Mouse (Mus musculus): Measurements from ENCODE around the gene Rnf103. TPM values are rescaled to one million over a fixed set of nuclear protein-coding genes. Genes with fewer than 3 reads are reported as not detected.

Rnf103 gene
- polyA plus RNA-seq, 1 experiment from 2014 or later = 13.7 TPM

DNA sequence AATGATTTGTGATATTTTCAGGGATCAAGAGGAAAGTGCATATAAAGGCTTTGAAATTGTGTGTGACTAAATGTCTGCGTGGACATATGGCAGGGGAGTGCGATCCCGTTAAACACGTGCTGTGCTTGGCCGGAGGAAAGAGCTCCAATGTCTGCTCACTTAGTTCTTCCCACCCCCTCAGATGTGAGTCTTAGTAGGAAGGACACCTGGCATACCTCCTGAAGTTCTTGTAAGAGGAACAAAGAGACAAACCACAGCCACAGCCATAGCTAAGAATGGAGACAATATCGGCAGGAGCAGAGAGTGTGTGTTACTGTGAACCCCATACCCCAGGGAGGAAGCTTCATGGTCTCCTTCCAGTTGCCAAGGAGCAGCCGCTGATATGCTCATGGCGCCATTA lies 36.5 kb downstream of the Rnf103 start:
- H3K36me3 ChIP-seq (ENCODE audit: control insufficient read depth, insufficient read depth, low read length) = no peaks in the 10 kb centered on the region
- H3K9me3 ChIP-seq (ENCODE audit: control insufficient read depth, low read length) = no peaks in the 10 kb centered on the region
- ATAC-seq (ENCODE audit: insufficient number of reproducible peaks, low FRiP score, low TSS enrichment, low read depth) (no peak), DNase-seq (ENCODE audit: low spot score) (no peak)
- no peak overlapping the region for H3K4me2 ChIP-seq (ENCODE audit: low read depth, severe bottlenecking)
- no peaks in the 10 kb centered on the region for H3K27me3 ChIP-seq (ENCODE audit: control insufficient read depth, insufficient read depth, low read length)
- H3K27ac ChIP-seq (replicated peaks; ENCODE audit: low read depth, low read length) = no peak overlapping the region
- H3K9ac ChIP-seq (ENCODE audit: low read length) = no peak overlapping the region
- no peak overlapping the region for H3K4me3 ChIP-seq (ENCODE audit: low read depth, low read length)
- no peaks in the 10 kb centered on the region for H3K4me1 ChIP-seq (ENCODE audit: control insufficient read depth, insufficient read depth, low read length)
- 78% methylated on average over 8 of the region's 8 CpGs for whole genome bisulfite sequencing

DNA sequence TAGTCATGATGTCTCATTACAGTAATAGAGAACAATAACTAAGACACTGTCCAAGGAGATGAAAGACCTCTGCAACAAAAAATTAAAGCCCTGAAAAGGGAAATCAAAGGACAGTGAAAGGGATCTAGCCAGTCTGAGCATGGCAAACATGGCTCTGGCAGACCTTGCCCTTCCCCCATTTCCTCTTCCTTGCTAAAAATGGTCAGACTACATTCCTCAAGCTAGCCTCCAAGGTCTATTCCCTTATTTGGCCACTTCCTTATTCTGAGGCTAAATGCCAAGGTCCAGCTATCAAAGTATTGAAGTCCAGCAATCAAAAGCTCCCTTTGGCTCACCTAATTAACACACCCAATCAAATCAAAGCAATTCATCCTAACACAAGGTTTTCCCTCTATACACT lies 43.6 kb downstream of the Rnf103 start:
- DNase-seq (ENCODE audit: low spot score) (no peak), ATAC-seq (ENCODE audit: insufficient number of reproducible peaks, low FRiP score, low TSS enrichment, low read depth) (no peak)
- Histone ChIP-seq H3K27ac (replicated peaks; ENCODE audit: low read depth, low read length) (no peak overlapping the region), H3K4me3 (ENCODE audit: low read depth, low read length) (no peak overlapping the region), H3K9me3 (ENCODE audit: control insufficient read depth, low read length) (no peaks in the 10 kb centered on the region), H3K36me3 (ENCODE audit: control insufficient read depth, insufficient read depth, low read length) (no peaks in the 10 kb centered on the region), H3K27me3 (ENCODE audit: control insufficient read depth, insufficient read depth, low read length) (no peaks in the 10 kb centered on the region), H3K4me1 (ENCODE audit: control insufficient read depth, insufficient read depth, low read length) (no peaks in the 10 kb centered on the region), H3K9ac (ENCODE audit: low read length) (no peak overlapping the region), H3K4me2 (ENCODE audit: low read depth, severe bottlenecking) (no peak overlapping the region)

DNA sequence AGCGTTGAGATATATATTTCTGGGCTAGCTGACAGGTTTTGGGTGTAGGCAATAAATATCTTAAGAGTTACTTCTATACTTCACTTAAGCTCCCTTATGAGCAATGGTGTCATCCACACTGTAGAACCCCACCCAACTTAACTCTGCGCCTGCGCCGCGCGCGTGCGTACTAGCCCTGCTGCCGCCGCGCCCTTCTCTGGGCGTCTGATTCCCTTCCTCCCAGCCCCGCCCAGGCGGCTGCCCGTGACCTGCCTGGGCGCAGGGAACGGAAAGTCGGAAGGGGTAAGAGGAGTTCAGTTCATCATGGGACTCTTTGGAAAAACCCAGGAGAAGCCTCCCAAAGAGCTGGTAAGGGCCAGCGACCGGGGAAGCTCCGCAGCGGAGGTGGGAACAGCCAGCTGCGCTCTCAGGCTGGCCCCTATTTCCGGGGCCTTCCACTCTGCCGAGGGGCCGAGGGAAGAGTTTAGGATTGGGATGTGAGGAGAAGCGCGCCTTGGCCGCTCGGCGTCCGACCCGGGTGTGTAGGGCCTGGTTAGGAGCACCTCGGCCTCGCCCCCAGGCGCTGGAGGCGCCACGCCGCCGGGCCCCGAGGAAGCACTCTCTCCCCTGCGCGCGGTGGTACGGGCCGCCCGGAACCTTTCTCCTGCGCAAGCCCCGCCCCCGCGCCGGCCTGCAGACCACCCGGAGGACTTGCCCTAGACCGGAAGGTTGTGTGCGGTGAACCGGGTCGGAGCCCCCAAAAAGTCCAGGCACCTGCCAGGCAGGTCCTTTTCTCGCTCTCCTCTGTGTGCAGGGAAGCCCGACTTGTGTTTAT lies 50.2 kb downstream of the Rnf103 start, which contains the start of gene Chmp3:
Gene Chmp3, plus strand, starts transcription at position 112 of the 814 bp plus-strand sequence.
- H3K9ac ChIP-seq (ENCODE audit: low read length) = peak within 1 kb of the TSS; percentile 94
- no peaks in the 10 kb centered on the region for H3K4me1 ChIP-seq (ENCODE audit: control insufficient read depth, insufficient read depth, low read length)
- peak within 1 kb of the TSS; percentile 95 for H3K27ac ChIP-seq (replicated peaks; ENCODE audit: low read depth, low read length)
- H3K9me3 ChIP-seq (ENCODE audit: control insufficient read depth, low read length) = no peaks in the 10 kb centered on the region
- peak within 1 kb of the TSS; percentile 69 for H3K4me3 ChIP-seq (ENCODE audit: low read depth, low read length)
- H3K27me3 ChIP-seq (ENCODE audit: control insufficient read depth, insufficient read depth, low read length) = no peaks in the 10 kb centered on the region
- no peaks in the 10 kb centered on the region for H3K36me3 ChIP-seq (ENCODE audit: control insufficient read depth, insufficient read depth, low read length)
- DNase-seq (ENCODE audit: low spot score) = peak; percentile 92
- peak within 1 kb of the TSS; percentile 39 for H3K4me2 ChIP-seq (ENCODE audit: low read depth, severe bottlenecking)
- peak; percentile 97 for ATAC-seq (ENCODE audit: insufficient number of reproducible peaks, low FRiP score, low TSS enrichment, low read depth)
- WGBS = under 1% methylated on average over 52 of the region's 59 CpGs

DNA sequence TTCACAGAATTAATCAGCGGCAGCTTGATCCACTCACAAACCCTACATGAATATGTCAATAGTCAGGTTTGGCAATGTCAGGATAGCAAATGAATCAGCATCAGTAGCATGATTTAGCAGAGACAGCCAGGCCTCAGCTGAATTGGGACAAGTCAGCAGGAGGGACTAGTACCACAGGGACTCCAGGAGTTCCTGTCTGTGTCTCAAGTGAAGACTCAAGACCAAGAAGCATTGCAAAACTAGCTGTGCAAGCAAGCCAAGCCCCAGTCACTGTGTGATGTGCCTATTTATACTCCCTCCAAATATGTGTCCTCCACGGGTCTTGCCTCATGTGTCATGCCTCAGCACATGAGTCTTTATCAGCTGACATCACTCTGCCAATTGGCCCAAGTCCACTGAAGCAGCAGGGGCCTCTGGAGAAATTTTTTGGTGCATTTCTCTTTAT lies 61.8 kb downstream of the Rnf103 start:
- DNase-seq (ENCODE audit: low spot score) = no peak
- Histone ChIP-seq H3K9ac (ENCODE audit: low read length) (no peak overlapping the region), H3K4me1 (ENCODE audit: control insufficient read depth, insufficient read depth, low read length) (no peaks in the 10 kb centered on the region), H3K36me3 (ENCODE audit: control insufficient read depth, insufficient read depth, low read length) (0 out of 2 replicates have a peak, but pooled peaks cover 2% of the 10 kb centered on the region), H3K27ac (replicated peaks; ENCODE audit: low read depth, low read length) (no peak overlapping the region), H3K9me3 (ENCODE audit: control insufficient read depth, low read length) (no peaks in the 10 kb centered on the region), H3K27me3 (ENCODE audit: control insufficient read depth, insufficient read depth, low read length) (no peaks in the 10 kb centered on the region), H3K4me3 (ENCODE audit: low read depth, low read length) (no peak overlapping the region), H3K4me2 (ENCODE audit: low read depth, severe bottlenecking) (no peak overlapping the region)
- WGBS = 87% methylated on average over 2 of the region's 2 CpGs
- no peak for ATAC-seq (ENCODE audit: insufficient number of reproducible peaks, low FRiP score, low TSS enrichment, low read depth)

DNA sequence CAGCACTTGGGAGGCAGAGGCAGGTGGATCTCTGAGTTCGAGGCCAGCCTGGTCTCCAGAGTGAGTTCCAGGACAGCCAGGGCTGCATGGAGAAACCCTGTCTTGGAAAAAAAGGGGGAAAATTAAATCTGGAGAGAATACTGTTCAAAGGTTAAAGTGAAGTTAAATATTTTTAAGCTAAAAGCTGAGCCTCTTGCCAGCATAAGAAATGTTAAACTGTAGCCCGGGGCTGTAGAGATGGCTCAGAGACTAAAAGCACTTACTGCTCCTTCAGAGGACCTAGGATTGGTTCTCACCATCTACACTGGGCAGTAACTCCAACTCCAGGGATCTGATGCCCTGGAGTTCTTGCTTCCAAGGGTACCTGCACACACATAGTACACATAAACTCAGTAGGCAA lies 63.1 kb downstream of the Rnf103 start:
- Histone ChIP-seq H3K4me3 (ENCODE audit: low read depth, low read length) (no peak overlapping the region), H3K4me2 (ENCODE audit: low read depth, severe bottlenecking) (no peak overlapping the region), H3K27ac (replicated peaks; ENCODE audit: low read depth, low read length) (no peak overlapping the region), H3K9ac (ENCODE audit: low read length) (no peak overlapping the region), H3K36me3 (ENCODE audit: control insufficient read depth, insufficient read depth, low read length) (0 out of 2 replicates have a peak, but pooled peaks cover 5% of the 10 kb centered on the region), H3K27me3 (ENCODE audit: control insufficient read depth, insufficient read depth, low read length) (no peaks in the 10 kb centered on the region), H3K4me1 (ENCODE audit: control insufficient read depth, insufficient read depth, low read length) (no peaks in the 10 kb centered on the region), H3K9me3 (ENCODE audit: control insufficient read depth, low read length) (no peaks in the 10 kb centered on the region)
- ATAC-seq (ENCODE audit: insufficient number of reproducible peaks, low FRiP score, low TSS enrichment, low read depth) (no peak), DNase-seq (ENCODE audit: low spot score) (no peak)
- 90% methylated on average over 2 of the region's 2 CpGs for WGBS

Other genes with a start within 250 kb of the Rnf103 start
- gene Krcc1, start 222.2 kb upstream of the Rnf103 start, polyA plus RNA-seq (2014; fragmentation: Nextera tagmentation; extraction: Ambion mirVana) = 41.6 and 44.5 TPM in 2 replicates
- gene Smyd1, start 171.7 kb upstream of the Rnf103 start, polyA plus RNA-seq (2014; fragmentation: Nextera tagmentation; extraction: Ambion mirVana) = 1.7 and 3.7 TPM in 2 replicates
- gene Cd8b1, start 171.1 kb upstream of the Rnf103 start, polyA plus RNA-seq (2014; fragmentation: Nextera tagmentation; extraction: Ambion mirVana) = 0.09 TPM in 1 of 2 replicates, not detected in the other
- gene Cd8a, start 120.5 kb upstream of the Rnf103 start, polyA plus RNA-seq (2014; fragmentation: Nextera tagmentation; extraction: Ambion mirVana) = not detected in 2 replicates
- gene Rmnd5a, start 53.3 kb upstream of the Rnf103 start, polyA plus RNA-seq (2014; fragmentation: Nextera tagmentation; extraction: Ambion mirVana) = 10.7 and 12.2 TPM in 2 replicates
- 51.7 and 52.8 TPM in 2 replicates for gene Chmp3, start 49.9 kb downstream of the Rnf103 start, polyA plus RNA-seq (2014; fragmentation: Nextera tagmentation; extraction: Ambion mirVana)
- 55.0 and 55.4 TPM in 2 replicates for gene Kdm3a, start 139.1 kb downstream of the Rnf103 start, polyA plus RNA-seq (2014; fragmentation: Nextera tagmentation; extraction: Ambion mirVana)
- 8.1 and 8.9 TPM in 2 replicates for gene Reep1, start 213.7 kb downstream of the Rnf103 start, polyA plus RNA-seq (2014; fragmentation: Nextera tagmentation; extraction: Ambion mirVana)

Measured in limb, embryonic 11.5 days (tissue).